Mouse (Mus musculus) forebrain, embryonic 13.5 days (tissue): ENCODE results near the gene Hoxc11. TPM values are rescaled to one million over a fixed set of nuclear protein-coding genes. Genes with fewer than 3 reads are reported as not detected.

Experiments
- ATAC-seq: fragments of 200-750 bp; cut with Nextera tagmentation; 2 replicates; pipeline ENCODE4 v1.8.0; 2017
- H3K27ac ChIP-seq: fragments of 300-500 bp; sonication (generic); 2 replicates; pipeline ENCODE4 v1.5.1; 2015; ENCODE audit warnings: inconsistent platforms, mild to moderate bottlenecking, moderate library complexity
- H3K27me3 ChIP-seq: fragments of 300-500 bp; sonication (generic); 2 replicates; pipeline ENCODE4 v1.6.1; 2015; ENCODE audit warnings: mild to moderate bottlenecking, inconsistent platforms
- H3K36me3 ChIP-seq: fragments of 300-500 bp; sonication (generic); 2 replicates; pipeline ENCODE4 v1.6.1; 2015; ENCODE audit warnings: mild to moderate bottlenecking, inconsistent platforms; ENCODE audit not compliant: poor library complexity, severe bottlenecking
- H3K4me1 ChIP-seq: fragments of 300-500 bp; sonication (generic); 2 replicates; pipeline ENCODE4 v1.6.1; 2015; ENCODE audit warnings: inconsistent platforms
- H3K4me2 ChIP-seq: fragments of 300-500 bp; sonication (generic); 2 replicates; pipeline ENCODE4 v1.6.1; 2015; ENCODE audit warnings: inconsistent platforms, mild to moderate bottlenecking, moderate library complexity
- H3K4me3 ChIP-seq: fragments of 300-500 bp; sonication (generic); 2 replicates; pipeline ENCODE4 v1.5.1; 2015; ENCODE audit warnings: mild to moderate bottlenecking, inconsistent platforms
- H3K9ac ChIP-seq: fragments of 300-500 bp; sonication (generic); 2 replicates; pipeline ENCODE4 v1.6.1; 2015; ENCODE audit warnings: mild to moderate bottlenecking, inconsistent platforms
- H3K9me3 ChIP-seq: fragments of 300-500 bp; sonication (generic); replicated peaks from 2 replicates; pipeline ENCODE4 v1.6.1; 2016; ENCODE audit warnings: inconsistent platforms
- WGBS: fragments of 180-500 bp; shearing (Covaris S2); methylation state at CpG from one replicate; pipeline ENCODE4 v1.1.7; 2015; 5-methylcytosine and 5-hydroxymethylcytosine counted together
- microRNA-seq: library from miRNA; unstranded; fragments of <30 nt; microRNA quantifications from one replicate; pipeline ENCODE4, GENCODE M21; 2016
- polyA plus RNA-seq: library from polyadenylated mRNA; unstranded; fragments of >200 nt; fragmentation: Nextera tagmentation; extraction: Ambion mirVana; gene quantifications from 2 replicates; pipeline ENCODE4 v1.2.1, GENCODE M21; 2015

Gene Hoxc11
- polyA plus RNA-seq, 1 experiment from 2014 or later, result not detected

- Histone ChIP-seq H3K27ac (no peak overlapping the region), H3K36me3 (no peaks in the 10 kb centered on the region), H3K9ac (no peak overlapping the region), H3K4me2 (no peak overlapping the region), H3K9me3 (no peaks in the 10 kb centered on the region; the same call in 1 of the 2 replicates), H3K27me3 (peaks cover 100% of the 10 kb centered on the region), H3K4me1 (no peaks in the 10 kb centered on the region), H3K4me3 (no peak overlapping the region)
- 15% methylated on average over 1 of the region's 1 CpGs for WGBS
- ATAC-seq, result no peak
Measured at GRCm38 (mm10) chr15:103006326-103006725, 52.1 kb downstream of the Hoxc11 start.

Small RNA genes within 50 kb of the gene (microRNA-seq; reads per million reads assigned to microRNA genes)
- not detected for gene Mir196a-2

Other genes with a start within 250 kb of the Hoxc11 start
- gene Calcoco1, start 232.2 kb upstream of the Hoxc11 start, polyA plus RNA-seq, result 45.0 and 48.7 TPM in 2 replicates
- not detected in 2 replicates for gene Hoxc13, start 33.3 kb upstream of the Hoxc11 start, polyA plus RNA-seq
- gene Hoxc12, start 17.7 kb upstream of the Hoxc11 start, polyA plus RNA-seq, result not detected in 2 replicates
- not detected in 2 replicates for gene Hoxc10, start 12.4 kb downstream of the Hoxc11 start, polyA plus RNA-seq
- gene Hoxc5, start 13.0 kb downstream of the Hoxc11 start, polyA plus RNA-seq, result not detected in 2 replicates
- gene Hoxc9, start 22.0 kb downstream of the Hoxc11 start, polyA plus RNA-seq, result not detected in 2 replicates
- not detected in 2 replicates for gene Hoxc8, start 36.2 kb downstream of the Hoxc11 start, polyA plus RNA-seq
- gene Hoxc6, start 43.8 kb downstream of the Hoxc11 start, polyA plus RNA-seq, result not detected in 2 replicates
- not detected in 2 replicates for gene Hoxc4, start 64.5 kb downstream of the Hoxc11 start, polyA plus RNA-seq
- gene Smug1, start 212.7 kb downstream of the Hoxc11 start, polyA plus RNA-seq, result 24.4 and 27.3 TPM in 2 replicates